Mouse (Mus musculus): ENCODE measurements around the gene Cand1.

DNA sequence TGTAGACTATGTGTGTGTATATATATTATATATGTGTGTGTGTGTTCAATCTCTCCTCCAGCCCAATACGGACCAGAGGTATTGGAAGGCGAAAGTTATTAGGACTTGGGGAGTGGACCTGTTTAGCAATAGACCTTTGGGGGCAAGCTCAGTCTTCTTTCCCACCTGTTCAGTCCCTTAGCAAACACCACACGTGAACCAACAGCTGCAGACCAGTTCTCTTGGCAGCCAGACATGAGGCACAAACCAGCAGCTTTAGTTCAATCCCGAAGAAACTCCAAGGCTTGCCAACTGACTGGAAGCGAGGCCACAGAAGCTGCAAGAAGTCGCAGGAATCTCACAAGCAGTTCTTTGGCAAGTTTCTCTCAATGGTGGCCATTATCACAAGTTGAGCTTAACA, 34.5 kb upstream of the Cand1 start:
- no peak for TF ChIP-seq CTCF (conservative IDR thresholded peaks at IDR 0.05; ENCODE audit: insufficient read depth, insufficient read length, low read depth, low read length)
- no peak for TF ChIP-seq POLR2A (IDR thresholded peaks at IDR 0.05; ENCODE audit: low read depth, low read length)

Data from kidney, adult 2 months (tissue).